Mouse (Mus musculus): ENCODE measurements at regions not wholly inside any gene's neighbourhood (a gene's known extent, or its start where the extent isn't known, plus 50 kb on each side); places are given as distances from the start of the nearest gene placed in this dataset.
A peak's percentile ranks its signal among the peaks of the same experiment; 100 is the strongest.

DNA sequence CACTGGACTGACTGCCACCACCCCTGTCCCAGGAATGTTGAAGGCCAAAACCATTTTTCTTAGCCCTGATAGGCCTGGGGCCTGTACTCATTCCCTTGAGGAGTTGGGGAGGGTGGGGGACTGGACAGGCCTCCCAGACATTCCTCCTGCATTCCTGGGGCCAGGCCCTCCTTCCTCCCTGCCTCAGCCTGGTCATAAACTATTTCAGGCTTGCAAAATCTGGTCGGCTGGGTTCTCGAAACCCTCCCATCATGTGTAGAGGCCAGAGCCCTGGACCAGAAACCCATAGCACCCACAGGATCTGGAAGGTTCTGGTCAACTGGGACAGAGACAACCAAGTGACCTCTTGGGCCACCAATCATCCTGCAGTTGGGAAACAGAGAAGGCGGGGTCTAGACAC lies 87.2 kb downstream of the Vegfa start:
- no peak overlapping the region for H3K4me2 ChIP-seq
- whole genome bisulfite sequencing = 56% methylated on average over 3 of the region's 3 CpGs
- peaks cover 5% of the 10 kb centered on the region for H3K4me1 ChIP-seq (replicated peaks)
- H3K27me3 ChIP-seq = no peaks in the 10 kb centered on the region; the same call in 1 of the 2 replicates
- H3K36me3 ChIP-seq = no peaks in the 10 kb centered on the region
- ATAC-seq (ENCODE audit: insufficient number of reproducible peaks, insufficient read depth, low FRiP score, low TSS enrichment, low read depth) = no peak
- no peaks in the 10 kb centered on the region for H3K9me3 ChIP-seq
- H3K27ac ChIP-seq = no peak overlapping the region
- no peak overlapping the region for H3K9ac ChIP-seq (replicated peaks)
- no peak overlapping the region for H3K4me3 ChIP-seq (replicated peaks)

DNA sequence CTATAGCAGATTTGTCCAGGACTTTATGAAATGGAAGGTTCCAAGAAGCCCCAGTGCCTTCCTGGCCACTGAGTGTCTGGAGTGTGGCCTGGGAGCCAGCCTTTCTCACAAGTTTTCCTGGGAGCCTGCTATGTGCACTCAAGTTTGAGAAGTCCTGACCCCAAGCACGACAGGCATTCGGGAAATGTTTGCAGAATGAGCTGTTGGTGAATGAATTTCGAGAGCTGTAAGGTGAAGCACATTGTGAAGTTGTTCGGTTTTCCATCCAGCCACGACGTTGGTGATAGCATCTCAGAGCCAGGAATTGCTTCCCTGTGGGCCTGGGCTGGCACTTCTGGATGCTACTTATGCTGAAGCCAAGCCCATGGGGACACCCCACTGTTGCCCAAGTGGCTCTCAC lies 88.9 kb downstream of the Vegfa start:
- no peaks in the 10 kb centered on the region; the same call in 1 of the 2 replicates for H3K27me3 ChIP-seq
- H3K9ac ChIP-seq (replicated peaks) = no peak overlapping the region
- H3K4me1 ChIP-seq (replicated peaks) = peaks cover 6% of the 10 kb centered on the region
- whole genome bisulfite sequencing = 83% methylated on average over 6 of the region's 6 CpGs
- no peak overlapping the region for H3K4me3 ChIP-seq (replicated peaks)
- ATAC-seq (ENCODE audit: insufficient number of reproducible peaks, insufficient read depth, low FRiP score, low TSS enrichment, low read depth) = no peak
- no peak overlapping the region for H3K4me2 ChIP-seq
- H3K36me3 ChIP-seq = no peaks in the 10 kb centered on the region
- no peaks in the 10 kb centered on the region for H3K9me3 ChIP-seq
- H3K27ac ChIP-seq = no peak overlapping the region

- H3K27me3 ChIP-seq = no peaks in the 10 kb centered on the region
- H3K4me1 ChIP-seq (replicated peaks) = peaks cover 13% of the 10 kb centered on the region
- no peaks in the 10 kb centered on the region for H3K36me3 ChIP-seq
- 82% methylated on average over 4 of the region's 4 CpGs for WGBS
- ATAC-seq (ENCODE audit: insufficient number of reproducible peaks, insufficient read depth, low FRiP score, low TSS enrichment, low read depth) = no peak
- no peaks in the 10 kb centered on the region for H3K9me3 ChIP-seq
- no peak overlapping the region for H3K27ac ChIP-seq
- H3K4me3 ChIP-seq (replicated peaks) = no peak overlapping the region
- H3K4me2 ChIP-seq = no peak overlapping the region
- no peak overlapping the region for H3K9ac ChIP-seq (replicated peaks)
Measured at GRCm38 (mm10) chr17:45941890-45942375, 90.2 kb downstream of the Vegfa start.

GRCm38 (mm10) chr17:45940121-45940813 lies 91.9 kb downstream of the Vegfa start:
- Histone ChIP-seq H3K4me1 (replicated peaks) (peaks cover 30% of the 10 kb centered on the region), H3K36me3 (no peaks in the 10 kb centered on the region), H3K4me3 (replicated peaks) (no peak overlapping the region), H3K9ac (replicated peaks) (no peak overlapping the region), H3K9me3 (no peaks in the 10 kb centered on the region), H3K4me2 (no peak overlapping the region), H3K27ac (no peak overlapping the region), H3K27me3 (peaks cover 2% of the 10 kb centered on the region; the same call in 1 of the 2 replicates)
- no peak for ATAC-seq (ENCODE audit: insufficient number of reproducible peaks, insufficient read depth, low FRiP score, low TSS enrichment, low read depth)
- 82% methylated on average over 16 of the region's 16 CpGs for WGBS

GRCm38 (mm10) chr17:45938284-45938683 lies 93.9 kb downstream of the Vegfa start:
- Histone ChIP-seq H3K27ac (no peak overlapping the region), H3K9ac (replicated peaks) (no peak overlapping the region), H3K9me3 (no peaks in the 10 kb centered on the region), H3K4me3 (replicated peaks) (no peak overlapping the region), H3K36me3 (no peaks in the 10 kb centered on the region), H3K4me1 (replicated peaks) (peaks cover 44% of the 10 kb centered on the region), H3K27me3 (peaks cover 9% of the 10 kb centered on the region; the same call in 1 of the 2 replicates), H3K4me2 (no peak overlapping the region)
- no peak for ATAC-seq (ENCODE audit: insufficient number of reproducible peaks, insufficient read depth, low FRiP score, low TSS enrichment, low read depth)
- WGBS = 45% methylated on average over 1 of the region's 1 CpGs

DNA sequence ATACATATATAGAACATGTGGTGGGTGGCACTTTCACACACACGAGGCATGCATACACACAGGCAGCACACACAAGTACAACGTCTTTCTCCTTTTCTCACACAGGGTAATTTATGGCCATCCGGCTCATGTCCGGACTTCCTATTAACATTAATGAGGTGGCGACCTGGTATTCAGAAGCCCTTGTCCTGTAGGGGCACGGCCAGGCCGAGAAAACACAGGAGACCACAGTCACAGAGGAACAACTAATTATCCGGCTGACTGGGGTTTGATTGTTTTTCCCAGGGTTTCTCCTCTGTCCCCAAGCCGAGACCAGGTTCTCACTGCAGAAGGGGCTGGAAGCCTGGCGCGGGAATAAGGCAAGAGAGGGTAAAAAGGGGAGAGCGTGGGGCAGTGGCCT lies 95.6 kb downstream of the Vegfa start:
- Histone ChIP-seq H3K36me3 (no peaks in the 10 kb centered on the region), H3K27me3 (peaks cover 9% of the 10 kb centered on the region; the same call in 1 of the 2 replicates), H3K4me1 (replicated peaks) (peaks cover 59% of the 10 kb centered on the region), H3K4me3 (replicated peaks) (no peak overlapping the region), H3K9me3 (no peaks in the 10 kb centered on the region), H3K4me2 (no peak overlapping the region), H3K27ac (no peak overlapping the region), H3K9ac (replicated peaks) (no peak overlapping the region)
- WGBS = 9% methylated on average over 12 of the region's 12 CpGs
- ATAC-seq (ENCODE audit: insufficient number of reproducible peaks, insufficient read depth, low FRiP score, low TSS enrichment, low read depth) = no peak

DNA sequence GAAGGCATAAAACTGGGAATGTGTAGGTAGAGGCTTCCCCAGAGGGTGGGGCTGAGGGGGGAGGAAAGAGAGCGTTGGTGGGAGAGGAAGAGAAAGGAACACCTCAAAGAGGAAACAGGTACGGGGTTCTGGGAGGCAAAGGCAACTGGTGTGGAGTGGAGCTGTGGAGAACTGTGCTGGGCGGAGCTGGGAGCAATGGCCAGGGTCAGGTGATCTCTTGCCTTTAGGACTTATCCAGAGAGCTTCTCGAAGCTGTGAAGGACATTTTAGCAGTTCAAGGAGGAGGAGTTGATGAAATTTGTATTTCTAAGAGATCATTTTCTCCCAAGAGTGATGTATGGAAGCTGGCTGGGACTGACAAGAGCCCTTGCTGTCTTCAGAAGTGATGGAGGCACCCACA lies 96.9 kb downstream of the Vegfa start:
- no peak overlapping the region for H3K9ac ChIP-seq (replicated peaks)
- peaks cover 66% of the 10 kb centered on the region for H3K4me1 ChIP-seq (replicated peaks)
- H3K36me3 ChIP-seq = no peaks in the 10 kb centered on the region
- no peaks in the 10 kb centered on the region for H3K9me3 ChIP-seq
- WGBS = 56% methylated on average over 4 of the region's 4 CpGs
- no peak for ATAC-seq (ENCODE audit: insufficient number of reproducible peaks, insufficient read depth, low FRiP score, low TSS enrichment, low read depth)
- H3K4me3 ChIP-seq (replicated peaks) = no peak overlapping the region
- H3K4me2 ChIP-seq = no peak overlapping the region
- H3K27ac ChIP-seq = no peak overlapping the region
- peaks cover 9% of the 10 kb centered on the region; the same call in 1 of the 2 replicates for H3K27me3 ChIP-seq

DNA sequence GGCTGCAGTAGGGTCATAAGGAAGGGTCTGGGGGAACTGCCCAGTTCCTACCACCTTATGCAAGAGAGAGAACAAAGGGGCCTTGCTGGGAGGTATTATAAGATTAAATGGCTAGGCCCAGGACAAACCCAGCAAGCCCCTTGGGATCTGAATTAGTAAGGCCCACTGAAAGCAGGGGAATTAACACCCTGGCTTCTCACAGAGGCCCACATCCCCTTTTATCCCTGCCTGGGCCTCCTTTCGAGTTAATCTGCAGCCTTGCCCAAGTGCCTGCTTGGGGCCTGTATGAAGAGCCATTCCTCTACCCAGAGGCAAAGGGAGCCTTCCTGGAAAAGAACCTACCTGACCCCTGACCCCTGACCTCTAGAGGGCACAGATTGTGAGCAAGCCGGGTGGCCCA lies 98.2 kb downstream of the Vegfa start:
- Histone ChIP-seq H3K9ac (replicated peaks) (0 out of 2 replicates have a peak overlapping the region, but pooled peaks have one; percentile 18), H3K4me3 (replicated peaks) (no peak overlapping the region), H3K4me2 (no peak overlapping the region), H3K4me1 (replicated peaks) (peaks cover 77% of the 10 kb centered on the region), H3K27me3 (peaks cover 9% of the 10 kb centered on the region; the same call in 1 of the 2 replicates), H3K9me3 (no peaks in the 10 kb centered on the region), H3K27ac (peak overlapping the region; percentile 45; the same call in 1 of the 2 replicates), H3K36me3 (no peaks in the 10 kb centered on the region)
- 20% methylated on average over 2 of the region's 2 CpGs for WGBS
- ATAC-seq (ENCODE audit: insufficient number of reproducible peaks, insufficient read depth, low FRiP score, low TSS enrichment, low read depth) = no peak

- peaks cover 9% of the 10 kb centered on the region; the same call in 1 of the 2 replicates for H3K27me3 ChIP-seq
- H3K27ac ChIP-seq = peak overlapping the region; percentile 45; the same call in 1 of the 2 replicates
- H3K9me3 ChIP-seq = no peaks in the 10 kb centered on the region
- H3K9ac ChIP-seq (replicated peaks) = 0 out of 2 replicates have a peak overlapping the region, but pooled peaks have one; percentile 31
- H3K36me3 ChIP-seq = no peaks in the 10 kb centered on the region
- WGBS = 27% methylated on average over 10 of the region's 10 CpGs
- no peak for ATAC-seq (ENCODE audit: insufficient number of reproducible peaks, insufficient read depth, low FRiP score, low TSS enrichment, low read depth)
- no peak overlapping the region for H3K4me2 ChIP-seq
- peaks cover 80% of the 10 kb centered on the region for H3K4me1 ChIP-seq (replicated peaks)
- H3K4me3 ChIP-seq (replicated peaks) = no peak overlapping the region
Measured at GRCm38 (mm10) chr17:45933034-45933433, 99.1 kb downstream of the Vegfa start.

- Histone ChIP-seq H3K36me3 (no peaks in the 10 kb centered on the region), H3K4me1 (replicated peaks) (peaks cover 80% of the 10 kb centered on the region), H3K9me3 (no peaks in the 10 kb centered on the region), H3K4me3 (replicated peaks) (no peak overlapping the region), H3K9ac (replicated peaks) (no peak overlapping the region), H3K27me3 (peaks cover 9% of the 10 kb centered on the region; the same call in 1 of the 2 replicates), H3K4me2 (no peak overlapping the region), H3K27ac (0 out of 2 replicates have a peak overlapping the region, but pooled peaks have one; percentile 7)
- WGBS = 65% methylated on average over 6 of the region's 6 CpGs
- no peak for ATAC-seq (ENCODE audit: insufficient number of reproducible peaks, insufficient read depth, low FRiP score, low TSS enrichment, low read depth)
Measured at GRCm38 (mm10) chr17:45932611-45933010, 99.6 kb downstream of the Vegfa start.

DNA sequence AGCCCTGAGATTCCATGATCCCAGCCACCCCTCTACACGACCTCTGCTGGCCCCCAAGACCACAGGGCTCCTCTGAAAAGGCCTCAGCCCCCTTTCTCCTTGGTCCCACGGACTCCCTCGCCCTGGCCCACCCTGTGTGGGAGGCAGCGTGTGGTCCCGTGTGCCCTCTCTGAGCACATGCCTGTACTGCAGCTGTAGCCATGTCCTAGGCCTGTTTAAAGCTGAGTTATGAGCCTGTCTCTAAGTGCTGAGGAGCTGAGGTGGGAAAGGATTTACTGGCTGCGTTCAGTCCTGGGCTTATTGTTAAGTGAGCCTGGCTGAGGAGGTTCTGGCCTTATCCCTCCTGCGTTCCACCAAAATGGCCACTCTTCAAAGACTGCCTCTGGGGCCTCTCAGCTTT lies 102.6 kb downstream of the Vegfa start:
- 0 out of 2 replicates have a peak overlapping the region, but pooled peaks have one; percentile 8 for H3K9ac ChIP-seq (replicated peaks)

More for the DNA sequence above, 102.6 kb downstream of the Vegfa start:
- Histone ChIP-seq H3K4me1 (replicated peaks) (peaks cover 52% of the 10 kb centered on the region), H3K27me3 (peaks cover 6% of the 10 kb centered on the region; the same call in 1 of the 2 replicates), H3K27ac (peak overlapping the region; percentile 90), H3K4me2 (no peak overlapping the region), H3K4me3 (replicated peaks) (no peak overlapping the region), H3K9me3 (no peaks in the 10 kb centered on the region), H3K36me3 (no peaks in the 10 kb centered on the region)
- peak; percentile 70 for ATAC-seq (ENCODE audit: insufficient number of reproducible peaks, insufficient read depth, low FRiP score, low TSS enrichment, low read depth)
- WGBS = 47% methylated on average over 7 of the region's 7 CpGs
